Mouse (Mus musculus) layer of hippocampus, postnatal 36 days (tissue): ENCODE data around the gene Mcm3ap. TPM values are rescaled to one million over a fixed set of nuclear protein-coding genes. Genes with fewer than 3 reads are reported as not detected.

Source experiments
- DNase-seq, 2 experiments: peaks; one replicate each; pipeline ENCODE4 v3.0.0; 2022
- total RNA-seq, 2 experiments: library from RNA; stranded (reverse); gene quantifications; 2 replicates each; pipeline ENCODE4 v1.2.3; 2021

Mcm3ap gene
- total RNA-seq, 2 experiments from 2014 or later, result 50.8 TPM

DNA sequence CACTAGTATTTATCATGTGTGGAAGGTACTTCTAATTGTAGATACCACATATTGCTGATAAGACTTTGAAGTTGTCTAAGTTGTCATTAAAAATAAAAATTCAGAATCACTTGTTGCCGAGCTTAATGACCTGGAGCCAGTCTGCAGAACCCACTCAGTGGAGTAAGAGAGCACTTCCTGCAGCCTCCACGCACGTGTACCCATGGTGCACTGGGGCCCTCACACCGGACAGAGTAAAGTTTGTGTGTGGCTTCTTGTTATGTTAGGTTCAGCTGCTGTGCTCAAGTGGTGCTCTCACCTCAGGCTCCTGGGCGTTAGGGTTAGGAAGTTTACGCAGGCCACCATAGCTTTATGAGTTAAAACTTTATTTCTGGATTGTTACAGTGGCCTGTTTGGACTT lies 26.8 kb downstream of the Mcm3ap start:
- DNase-seq, result no peak

- DNase-seq, result no peak
These were observed 27.6 kb downstream of the Mcm3ap start for GRCm38 (mm10) chr10:76496366-76496765.

DNA sequence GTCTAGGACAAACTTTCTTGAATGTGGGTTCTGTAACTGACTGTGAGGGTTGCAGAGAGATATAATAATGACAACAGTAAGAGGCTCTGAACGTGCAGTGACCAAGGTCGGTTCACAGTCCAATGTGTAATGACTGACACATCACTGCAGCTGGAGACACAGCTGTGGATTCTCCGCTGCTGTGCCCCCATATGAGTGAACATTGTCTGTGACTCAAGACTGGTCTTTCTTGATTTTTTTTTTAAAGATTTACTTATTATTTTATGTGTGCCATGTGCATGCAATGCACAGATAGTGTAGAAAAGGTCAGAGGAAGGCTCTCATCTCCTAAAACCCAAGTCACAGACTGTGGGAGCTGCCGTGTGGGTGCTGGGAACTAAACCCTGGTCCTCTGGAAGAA lies 28.8 kb downstream of the Mcm3ap start:
- DNase-seq, result no peak

GRCm38 (mm10) chr10:76504271-76504943 lies 35.7 kb downstream of the Mcm3ap start:
- no peak for DNase-seq

- DNase-seq, result no peak
These were observed 37.1 kb downstream of the Mcm3ap start for GRCm38 (mm10) chr10:76505865-76506264.

GRCm38 (mm10) chr10:76512965-76513583 lies 44.3 kb downstream of the Mcm3ap start:
- peak; percentile 18 to 27 for DNase-seq

DNA sequence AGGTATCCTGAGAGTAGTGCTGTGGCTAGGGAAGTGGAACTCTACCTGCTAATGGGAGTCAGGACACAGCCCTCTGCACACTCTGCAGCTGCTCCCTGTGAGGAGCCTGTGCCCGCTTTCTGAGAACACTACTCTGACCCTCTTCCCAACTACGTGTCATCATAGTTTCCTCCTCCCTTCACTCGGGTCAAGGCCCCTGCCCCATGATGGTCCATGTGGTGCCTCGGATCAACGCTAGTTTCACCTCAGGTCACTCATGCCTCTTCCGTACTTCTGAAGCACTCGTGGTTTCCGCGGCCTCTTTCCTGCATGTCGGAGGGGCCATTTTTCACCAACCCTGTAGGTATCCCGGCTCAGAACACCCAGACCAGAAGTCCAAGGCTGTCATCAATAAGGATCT lies 62.2 kb downstream of the Mcm3ap start:
- DNase-seq, result no peak

DNA sequence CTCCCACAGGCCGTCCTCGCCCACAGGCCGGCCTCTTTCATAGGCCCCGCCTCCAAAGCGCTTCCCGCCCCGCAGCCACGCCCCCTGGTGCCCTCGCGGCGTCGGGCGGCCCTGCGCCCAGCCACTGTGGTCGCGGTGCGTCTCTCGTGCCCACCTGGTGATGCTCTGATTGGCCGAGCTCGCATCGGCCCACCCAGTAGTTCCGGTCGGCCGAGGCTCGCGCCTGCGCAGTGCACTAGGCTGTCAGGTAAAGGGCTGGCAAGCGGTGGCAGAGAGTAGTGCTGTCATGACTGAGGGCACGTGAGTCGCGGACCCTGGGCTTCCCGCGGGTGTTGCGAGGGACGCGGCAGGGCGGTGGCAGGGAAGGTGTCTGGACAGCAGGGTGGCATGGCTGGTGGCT lies 62.6 kb downstream of the Mcm3ap start, which contains the start of gene Lss:
TSS of gene Lss (plus strand) at position 214 of the 400 bp plus-strand sequence.
- DNase-seq, result peak; percentile 96 to 97

DNA sequence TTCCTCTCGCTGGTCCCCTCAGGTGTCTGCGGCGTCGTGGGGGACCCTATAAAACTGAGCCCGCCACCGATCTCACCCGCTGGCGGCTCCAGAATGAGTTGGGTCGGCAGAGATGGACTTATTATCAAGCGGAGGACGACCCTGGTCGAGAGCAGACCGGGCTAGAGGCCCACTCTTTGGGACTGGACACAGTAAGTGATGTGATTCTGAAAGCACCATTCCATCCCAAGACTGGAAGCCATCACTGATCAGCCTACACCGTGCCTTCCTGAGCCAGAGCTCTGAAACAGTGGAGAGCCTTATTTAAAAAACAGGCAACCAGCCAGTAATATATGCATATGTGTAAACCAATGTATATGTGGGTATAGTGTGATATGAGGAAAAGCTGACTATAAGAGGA lies 63.1 kb downstream of the Mcm3ap start:
- DNase-seq, result no peak

- no peak for DNase-seq
These were observed 66.8 kb downstream of the Mcm3ap start for GRCm38 (mm10) chr10:76535526-76535925.

- no peak for DNase-seq
These were observed 68.9 kb downstream of the Mcm3ap start for GRCm38 (mm10) chr10:76537619-76538018.

GRCm38 (mm10) chr10:76541336-76542085 lies 72.8 kb downstream of the Mcm3ap start:
- DNase-seq, result no peak

- DNase-seq, result no peak
These were observed 74.1 kb downstream of the Mcm3ap start for GRCm38 (mm10) chr10:76542636-76543375.

DNA sequence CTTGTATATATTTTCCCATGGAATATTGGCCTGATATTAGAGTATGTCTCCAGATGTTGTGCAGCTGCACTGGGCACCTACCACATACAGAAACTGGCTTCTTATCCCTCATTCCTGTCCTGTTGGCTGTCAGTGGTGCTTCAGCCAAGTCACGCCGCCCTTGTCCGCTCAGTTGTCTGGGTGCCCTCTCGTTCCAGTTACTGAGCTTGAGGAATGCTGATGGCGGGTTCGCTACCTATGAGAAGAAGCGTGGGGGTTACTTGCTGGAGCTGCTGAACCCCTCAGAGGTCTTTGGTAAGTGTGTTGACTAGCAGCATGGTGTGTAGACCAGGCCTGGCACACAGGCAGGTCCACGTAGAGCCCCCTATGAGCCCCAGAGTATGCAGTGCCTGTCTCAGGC lies 77.8 kb downstream of the Mcm3ap start:
- no peak for DNase-seq

DNA sequence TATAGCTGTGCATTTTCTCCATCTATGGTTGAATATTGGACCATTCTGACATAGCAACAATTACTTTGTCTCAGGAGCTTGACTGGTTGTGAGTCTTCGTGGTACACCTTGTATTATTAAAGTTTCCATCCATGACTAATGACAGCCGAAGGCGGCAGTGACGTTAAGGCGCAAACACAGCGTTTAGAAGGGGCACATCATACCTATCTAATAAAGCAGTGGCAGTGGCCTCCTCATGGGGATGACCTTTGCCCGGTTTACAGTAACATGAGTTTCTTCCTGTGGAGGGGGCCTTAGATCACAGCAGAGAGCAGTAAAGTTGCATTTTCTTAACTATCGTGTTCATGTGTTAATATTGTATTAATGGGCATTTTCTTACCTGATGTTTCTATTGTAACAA lies 79.5 kb downstream of the Mcm3ap start:
- DNase-seq, result no peak

DNA sequence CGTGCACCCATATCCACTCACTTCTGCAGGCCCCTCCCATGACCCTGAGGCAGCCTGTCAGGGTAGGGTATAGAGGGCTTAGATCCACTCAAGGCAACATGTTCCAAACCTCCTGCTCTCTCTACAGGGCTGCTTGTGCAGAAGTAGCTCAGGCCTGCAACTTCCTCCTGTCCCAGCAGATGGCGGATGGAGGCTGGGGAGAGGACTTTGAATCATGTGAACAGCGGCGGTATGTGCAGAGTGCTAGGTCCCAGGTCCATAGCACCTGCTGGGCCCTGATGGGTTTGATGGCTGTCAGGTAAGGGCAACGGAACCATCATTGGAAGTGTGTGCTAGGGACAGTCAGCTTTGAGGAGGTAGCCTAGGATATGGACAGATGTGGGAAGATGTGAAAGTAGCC lies 81.7 kb downstream of the Mcm3ap start:
- DNase-seq, result no peak

- DNase-seq, result no peak
These were observed 82.8 kb downstream of the Mcm3ap start for GRCm38 (mm10) chr10:76551556-76551955.

- DNase-seq, result no peak
These were observed 85.3 kb downstream of the Mcm3ap start for GRCm38 (mm10) chr10:76554061-76554460.

DNA sequence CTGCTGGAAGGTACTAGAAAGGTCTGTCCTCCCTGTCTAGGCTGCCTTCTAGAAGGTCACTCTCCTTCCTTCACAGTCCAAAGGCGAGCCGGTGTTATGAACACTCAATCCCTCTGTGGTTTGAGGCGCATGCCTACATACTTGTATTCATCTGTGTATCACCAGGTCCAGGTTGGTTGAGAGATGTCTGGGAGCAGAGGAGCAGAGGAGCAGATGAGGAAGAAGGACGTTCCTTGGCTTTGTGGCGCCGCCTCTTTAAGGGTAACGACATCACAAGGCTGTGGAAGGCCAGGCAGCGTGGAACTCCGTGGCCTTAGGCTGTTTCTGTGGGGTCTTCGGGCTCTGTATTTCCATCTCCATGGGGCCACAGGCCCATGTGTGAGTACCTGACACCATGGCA lies 93.2 kb downstream of the Mcm3ap start, which contains the start of gene Spatc1l:
TSS of gene Spatc1l (plus strand) at position 301 of the 400 bp plus-strand sequence.
- no peak for DNase-seq
